Mouse (Mus musculus): ENCODE data around the gene Sugct.

DNA sequence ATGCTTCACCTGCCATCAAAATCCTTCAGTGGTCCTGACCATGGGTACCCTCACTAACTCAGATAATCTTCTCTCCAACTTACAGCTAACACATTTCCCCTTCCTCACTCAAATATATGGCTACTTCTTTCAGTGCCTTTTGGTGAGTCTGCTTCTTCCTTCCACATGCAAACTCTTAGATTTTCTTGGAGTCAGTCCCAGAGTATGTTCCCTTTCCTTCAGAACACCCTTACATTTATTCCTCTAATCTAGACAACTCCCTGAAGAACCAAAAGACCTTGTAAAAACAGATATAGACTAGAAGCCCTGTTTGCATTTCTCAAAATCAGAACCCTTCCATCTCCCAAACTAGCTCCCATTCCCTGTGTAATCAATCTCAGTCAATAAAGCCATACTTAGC, 862.3 kb downstream of the Sugct start:
- TF ChIP-seq MYOG (IDR thresholded peaks at IDR 0.05; ENCODE audit: control insufficient read depth, extremely low read depth, insufficient read length) (no peak), MAX (IDR thresholded peaks at IDR 0.05) (no peak), FOSL1 (IDR thresholded peaks at IDR 0.05; ENCODE audit: insufficient read depth, low read length, poor library complexity, severe bottlenecking) (no peak)

All from C2C12 (cell line).